Mouse (Mus musculus) neural tube, embryonic 11.5 days (tissue): ENCODE data around the gene Chad. TPM values are rescaled to one million over a fixed set of nuclear protein-coding genes. Genes with fewer than 3 reads are reported as not detected.

ENCODE experiments used
- polyA plus RNA-seq: library from polyadenylated mRNA; unstranded; fragments of >200 nt; fragmentation: Nextera tagmentation; extraction: Ambion mirVana; gene quantifications from 2 replicates; pipeline ENCODE4 v1.2.1, GENCODE M21; 2014

The Chad gene
- polyA plus RNA-seq, 1 experiment from 2014 or later = 0.53 TPM

Other genes with a start within 250 kb of the Chad start
- 114 and 116 TPM in 2 replicates for gene Luc7l3, start 243.1 kb upstream of the Chad start, polyA plus RNA-seq
- 22.9 and 23.4 TPM in 2 replicates for gene Ankrd40, start 237.0 kb upstream of the Chad start, polyA plus RNA-seq
- gene Abcc3, start 172.1 kb upstream of the Chad start, polyA plus RNA-seq = 0.60 and 1.2 TPM in 2 replicates
- gene Cacna1g, start 90.8 kb upstream of the Chad start, polyA plus RNA-seq = 9.0 and 10.0 TPM in 2 replicates
- 0.23 TPM in 1 of 2 replicates, not detected in the other for gene Spata20, start 78.9 kb upstream of the Chad start, polyA plus RNA-seq
- gene Epn3, start 65.1 kb upstream of the Chad start, polyA plus RNA-seq = 0.68 and 0.72 TPM in 2 replicates
- 1.4 and 3.2 TPM in 2 replicates for gene Mycbpap, start 43.3 kb upstream of the Chad start, polyA plus RNA-seq
- 2.8 and 3.4 TPM in 2 replicates for gene Rsad1, start 15.8 kb upstream of the Chad start, polyA plus RNA-seq
- 6.3 and 6.5 TPM in 2 replicates for gene Acsf2, start 36.8 kb downstream of the Chad start, polyA plus RNA-seq
- 207 and 220 TPM in 2 replicates for gene Lrrc59, start 64.7 kb downstream of the Chad start, polyA plus RNA-seq
- 118 and 122 TPM in 2 replicates for gene Mrpl27, start 88.7 kb downstream of the Chad start, polyA plus RNA-seq
- gene Eme1, start 88.9 kb downstream of the Chad start, polyA plus RNA-seq = 39.2 and 39.8 TPM in 2 replicates
- gene Xylt2, start 112.5 kb downstream of the Chad start, polyA plus RNA-seq = 14.2 and 17.0 TPM in 2 replicates
- not detected in 2 replicates for gene Gm11541, start 139.5 kb downstream of the Chad start, polyA plus RNA-seq
- not detected in 2 replicates for gene Cdc34b, start 176.7 kb downstream of the Chad start, polyA plus RNA-seq
- not detected in 2 replicates for gene Tmem92, start 217.7 kb downstream of the Chad start, polyA plus RNA-seq